Mouse (Mus musculus): ENCODE measurements around the gene Rapgef4.

The Rapgef4 gene

DNA sequence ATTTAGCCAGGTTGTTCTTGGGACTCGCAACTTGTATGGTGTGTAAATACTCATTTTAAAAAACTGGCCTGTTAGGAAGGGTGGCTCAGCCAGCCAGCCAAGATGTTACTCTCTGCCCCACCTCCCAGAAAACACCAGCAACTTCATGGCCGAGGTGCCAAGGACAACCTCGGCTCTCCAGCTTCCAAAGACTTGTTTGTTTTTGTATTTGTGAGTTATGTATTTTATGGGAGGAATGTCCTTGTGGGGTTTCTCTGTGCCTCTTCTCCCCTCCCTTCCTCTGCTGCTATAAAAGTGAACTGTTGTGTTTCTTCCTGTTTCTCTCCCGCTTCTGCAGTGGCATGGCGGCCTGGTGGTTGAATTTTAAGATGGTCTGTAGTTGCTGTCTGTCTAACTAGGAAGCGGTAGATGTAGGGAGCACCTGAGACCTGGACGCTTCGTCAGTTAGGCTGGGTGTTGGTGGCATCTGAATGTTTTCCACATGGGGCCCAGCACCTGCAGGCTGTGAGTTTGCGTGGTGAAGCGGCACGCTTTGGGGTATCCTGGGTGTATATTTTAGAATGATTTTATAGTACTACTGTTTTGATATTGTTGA lies 164.3 kb downstream of the Rapgef4 start:
- peak; percentile 11 for DNase-seq (ENCODE audit: low read depth, low spot score)
- H3K27me3 ChIP-seq (ENCODE audit: control insufficient read depth, insufficient read depth, low read length, poor library complexity, severe bottlenecking): no peaks in the 10 kb centered on the region
- no peaks in the 10 kb centered on the region for H3K36me3 ChIP-seq (ENCODE audit: control insufficient read depth, insufficient read depth, low read length, poor library complexity, severe bottlenecking)

DNA sequence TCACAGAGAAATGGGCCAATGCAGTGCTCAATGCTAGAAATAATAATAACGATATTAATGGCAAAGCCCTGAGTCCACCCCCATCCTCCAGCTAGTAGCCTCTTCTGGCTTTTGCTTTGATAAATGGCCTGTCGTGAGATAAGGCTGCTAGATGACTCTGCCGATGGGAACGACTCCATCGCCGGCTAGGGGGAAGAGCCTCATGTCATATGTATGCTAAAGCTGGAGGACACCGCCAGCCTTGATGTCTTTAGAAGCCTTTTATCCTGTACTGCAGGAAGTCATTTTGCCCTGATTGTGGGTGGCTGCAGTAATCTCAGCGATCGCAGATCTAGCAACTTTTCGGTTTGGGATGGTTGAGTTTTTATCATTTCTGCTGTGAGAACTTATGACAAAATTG lies 165.0 kb downstream of the Rapgef4 start:
- Histone ChIP-seq H3K36me3 (ENCODE audit: control insufficient read depth, insufficient read depth, low read length, poor library complexity, severe bottlenecking) (no peaks in the 10 kb centered on the region), H3K27me3 (ENCODE audit: control insufficient read depth, insufficient read depth, low read length, poor library complexity, severe bottlenecking) (no peaks in the 10 kb centered on the region)
- DNase-seq (ENCODE audit: low read depth, low spot score): no peak

- H3K27me3 ChIP-seq (ENCODE audit: control insufficient read depth, insufficient read depth, low read length, poor library complexity, severe bottlenecking): no peaks in the 10 kb centered on the region
- DNase-seq (ENCODE audit: low read depth, low spot score): no peak
- no peaks in the 10 kb centered on the region for H3K36me3 ChIP-seq (ENCODE audit: control insufficient read depth, insufficient read depth, low read length, poor library complexity, severe bottlenecking)
Observed at GRCm38 (mm10) chr2:72147246-72147645, 166.2 kb downstream of the Rapgef4 start.

- Histone ChIP-seq H3K27me3 (ENCODE audit: control insufficient read depth, insufficient read depth, low read length, poor library complexity, severe bottlenecking) (no peaks in the 10 kb centered on the region), H3K36me3 (ENCODE audit: control insufficient read depth, insufficient read depth, low read length, poor library complexity, severe bottlenecking) (no peaks in the 10 kb centered on the region)
- no peak for DNase-seq (ENCODE audit: low read depth, low spot score)
Observed at GRCm38 (mm10) chr2:72147695-72148094, 166.7 kb downstream of the Rapgef4 start.

- Histone ChIP-seq H3K36me3 (ENCODE audit: control insufficient read depth, insufficient read depth, low read length, poor library complexity, severe bottlenecking) (no peaks in the 10 kb centered on the region), H3K27me3 (ENCODE audit: control insufficient read depth, insufficient read depth, low read length, poor library complexity, severe bottlenecking) (no peaks in the 10 kb centered on the region)
- no peak for DNase-seq (ENCODE audit: low read depth, low spot score)
Observed at GRCm38 (mm10) chr2:72148647-72149046, 167.6 kb downstream of the Rapgef4 start.

DNA sequence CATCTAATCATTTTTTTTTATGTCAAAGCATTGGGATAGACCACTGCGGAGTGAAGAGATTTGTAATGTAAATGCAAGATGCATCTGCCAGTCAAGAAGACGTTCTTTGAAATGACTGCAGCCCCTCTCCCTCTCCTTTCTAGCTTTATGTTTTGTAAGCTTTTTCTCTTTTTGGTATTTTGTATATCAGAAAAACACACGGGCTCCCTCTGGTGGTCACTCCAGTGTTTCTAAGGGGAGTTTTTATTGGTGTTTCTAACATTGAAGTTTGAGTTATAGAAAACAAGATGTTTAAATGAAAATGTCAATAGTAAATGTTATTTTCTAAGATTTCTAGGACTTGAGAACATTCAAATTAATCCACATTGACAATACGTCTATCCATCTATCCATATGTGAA lies 168.0 kb downstream of the Rapgef4 start:
- H3K36me3 ChIP-seq (ENCODE audit: control insufficient read depth, insufficient read depth, low read length, poor library complexity, severe bottlenecking): no peaks in the 10 kb centered on the region
- DNase-seq (ENCODE audit: low read depth, low spot score): peak; percentile 78
- no peaks in the 10 kb centered on the region for H3K27me3 ChIP-seq (ENCODE audit: control insufficient read depth, insufficient read depth, low read length, poor library complexity, severe bottlenecking)

DNA sequence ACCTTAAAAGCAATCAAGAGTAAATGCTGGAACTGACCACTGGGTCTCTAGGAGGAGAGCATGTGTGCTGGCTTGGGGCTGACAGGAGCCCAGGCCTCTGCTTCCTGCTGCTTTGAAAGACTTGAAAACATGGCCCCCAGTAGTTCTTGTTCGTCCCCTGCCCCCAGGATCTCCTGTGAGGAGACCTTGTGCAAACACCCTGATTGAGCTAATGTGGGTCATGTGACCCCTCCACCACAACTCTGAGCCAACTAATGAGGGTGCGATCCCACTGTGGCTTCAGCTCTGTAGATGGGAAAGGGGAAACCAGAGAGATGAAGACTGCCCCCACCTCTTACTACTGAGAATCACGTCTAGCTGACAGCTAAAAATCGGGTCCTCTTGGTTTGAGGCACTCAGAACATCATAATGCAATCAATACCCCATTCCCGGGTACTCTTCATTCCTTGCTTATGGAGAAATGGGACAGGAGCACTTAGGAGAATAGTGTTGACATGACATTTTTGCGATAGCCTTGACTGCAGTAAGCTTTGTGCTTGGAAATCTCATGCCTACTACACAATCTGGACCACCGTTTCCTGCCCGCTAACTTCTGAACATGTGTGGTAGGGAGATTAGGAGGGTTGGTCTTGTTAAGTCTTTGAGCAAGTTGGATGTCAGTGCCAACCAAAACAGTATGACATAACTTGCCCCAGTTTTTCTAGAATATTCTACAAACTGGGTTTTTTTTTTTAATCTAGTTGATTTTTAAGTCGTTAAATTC lies 170.9 kb downstream of the Rapgef4 start:
- Histone ChIP-seq H3K36me3 (ENCODE audit: control insufficient read depth, insufficient read depth, low read length, poor library complexity, severe bottlenecking) (0 out of 2 replicates have a peak, but pooled peaks cover 2% of the 10 kb centered on the region), H3K27me3 (ENCODE audit: control insufficient read depth, insufficient read depth, low read length, poor library complexity, severe bottlenecking) (no peaks in the 10 kb centered on the region)
- no peak for DNase-seq (ENCODE audit: low read depth, low spot score)

- Histone ChIP-seq H3K36me3 (ENCODE audit: control insufficient read depth, insufficient read depth, low read length, poor library complexity, severe bottlenecking) (0 out of 2 replicates have a peak, but pooled peaks cover 2% of the 10 kb centered on the region), H3K27me3 (ENCODE audit: control insufficient read depth, insufficient read depth, low read length, poor library complexity, severe bottlenecking) (no peaks in the 10 kb centered on the region)
- DNase-seq (ENCODE audit: low read depth, low spot score): no peak
Observed at GRCm38 (mm10) chr2:72152746-72153145, 171.7 kb downstream of the Rapgef4 start.

GRCm38 (mm10) chr2:72153851-72154250 lies 172.8 kb downstream of the Rapgef4 start:
- DNase-seq (ENCODE audit: low read depth, low spot score): no peak
- H3K27me3 ChIP-seq (ENCODE audit: control insufficient read depth, insufficient read depth, low read length, poor library complexity, severe bottlenecking): no peaks in the 10 kb centered on the region
- H3K36me3 ChIP-seq (ENCODE audit: control insufficient read depth, insufficient read depth, low read length, poor library complexity, severe bottlenecking): 0 out of 2 replicates have a peak, but pooled peaks cover 2% of the 10 kb centered on the region

DNA sequence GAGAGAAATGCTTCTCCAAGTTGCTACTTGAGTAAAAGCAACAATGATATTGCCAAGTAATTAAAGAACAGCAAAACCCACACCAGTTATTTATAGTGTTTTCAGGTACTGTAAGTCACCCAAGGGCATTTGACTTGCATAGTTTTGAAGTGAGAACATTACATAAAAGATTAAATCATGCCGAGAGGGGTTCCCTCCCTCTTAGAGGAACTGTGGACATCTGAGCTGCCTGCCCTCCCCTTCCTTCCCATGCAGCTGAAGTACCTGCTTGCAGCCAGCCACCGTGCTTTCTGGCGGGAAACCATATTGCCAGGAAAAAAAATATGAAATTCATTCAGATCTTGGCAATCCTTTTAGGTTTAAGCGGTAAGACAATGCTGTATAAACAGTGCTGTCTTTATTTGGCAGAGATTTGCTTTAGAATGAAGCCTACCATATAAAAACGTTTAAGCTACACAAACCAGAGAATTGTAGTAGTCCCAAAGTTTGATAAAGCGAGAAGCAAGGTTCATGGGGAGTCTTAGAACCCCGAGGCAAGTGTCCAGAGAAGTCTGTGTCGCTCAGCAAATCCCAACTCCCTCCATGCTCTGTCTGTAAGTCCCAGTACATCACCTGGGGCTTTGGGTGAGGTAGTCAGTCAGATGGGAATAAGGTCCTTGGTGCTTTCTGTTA lies 174.2 kb downstream of the Rapgef4 start:
- Histone ChIP-seq H3K27me3 (ENCODE audit: control insufficient read depth, insufficient read depth, low read length, poor library complexity, severe bottlenecking) (no peaks in the 10 kb centered on the region), H3K36me3 (ENCODE audit: control insufficient read depth, insufficient read depth, low read length, poor library complexity, severe bottlenecking) (0 out of 2 replicates have a peak, but pooled peaks cover 2% of the 10 kb centered on the region)
- no peak for DNase-seq (ENCODE audit: low read depth, low spot score)

DNA sequence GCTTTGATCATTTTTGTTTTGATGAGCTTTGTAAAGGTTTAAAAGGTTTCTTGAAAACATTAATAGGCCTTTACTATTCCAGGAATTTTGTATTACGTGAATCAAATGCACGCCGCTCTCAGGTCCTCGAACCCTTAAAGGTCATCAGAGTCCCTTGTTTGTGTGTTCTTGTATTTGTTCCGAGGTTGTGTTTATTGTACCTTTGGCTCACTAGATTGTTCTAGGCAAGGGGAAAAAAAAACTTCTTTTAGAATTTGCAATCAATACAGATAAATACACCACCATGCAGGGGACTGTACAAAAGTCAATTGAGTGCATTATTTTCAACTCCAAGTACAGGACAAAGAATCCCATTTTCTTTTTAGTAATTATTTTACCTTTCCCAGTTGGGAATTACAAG lies 175.4 kb downstream of the Rapgef4 start:
- 0 out of 2 replicates have a peak, but pooled peaks cover 2% of the 10 kb centered on the region for H3K36me3 ChIP-seq (ENCODE audit: control insufficient read depth, insufficient read depth, low read length, poor library complexity, severe bottlenecking)

DNA sequence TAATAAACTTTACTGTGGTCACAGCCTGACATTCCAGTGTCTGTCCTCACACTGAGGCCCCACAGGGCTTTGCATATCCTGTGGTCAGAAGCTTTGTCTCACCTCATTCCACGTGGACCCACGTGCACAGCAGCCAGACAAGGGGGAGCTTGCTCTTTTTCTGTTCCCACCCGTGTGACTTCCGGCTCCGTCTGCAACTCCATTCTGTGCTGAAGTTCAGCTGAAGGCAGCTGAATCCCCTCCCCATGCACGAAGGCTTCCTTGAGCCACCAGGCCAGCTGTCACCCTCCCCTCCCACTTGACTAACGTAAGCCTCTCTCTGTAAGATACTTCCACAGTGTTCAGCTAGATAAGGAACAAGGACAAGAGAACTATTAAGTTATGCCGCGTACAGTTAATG lies 176.5 kb downstream of the Rapgef4 start:
- no peaks in the 10 kb centered on the region for H3K27me3 ChIP-seq (ENCODE audit: control insufficient read depth, insufficient read depth, low read length, poor library complexity, severe bottlenecking)
- peak; percentile 10 for DNase-seq (ENCODE audit: low read depth, low spot score)
- H3K36me3 ChIP-seq (ENCODE audit: control insufficient read depth, insufficient read depth, low read length, poor library complexity, severe bottlenecking): 0 out of 2 replicates have a peak, but pooled peaks cover 2% of the 10 kb centered on the region

More for the DNA sequence above, 175.4 kb downstream of the Rapgef4 start:
- no peak for DNase-seq (ENCODE audit: low read depth, low spot score)
- H3K27me3 ChIP-seq (ENCODE audit: control insufficient read depth, insufficient read depth, low read length, poor library complexity, severe bottlenecking): no peaks in the 10 kb centered on the region

GRCm38 (mm10) chr2:72158045-72158444 lies 177.0 kb downstream of the Rapgef4 start:
- DNase-seq (ENCODE audit: low read depth, low spot score): no peak
- Histone ChIP-seq H3K36me3 (ENCODE audit: control insufficient read depth, insufficient read depth, low read length, poor library complexity, severe bottlenecking) (0 out of 2 replicates have a peak, but pooled peaks cover 2% of the 10 kb centered on the region), H3K27me3 (ENCODE audit: control insufficient read depth, insufficient read depth, low read length, poor library complexity, severe bottlenecking) (no peaks in the 10 kb centered on the region)

DNA sequence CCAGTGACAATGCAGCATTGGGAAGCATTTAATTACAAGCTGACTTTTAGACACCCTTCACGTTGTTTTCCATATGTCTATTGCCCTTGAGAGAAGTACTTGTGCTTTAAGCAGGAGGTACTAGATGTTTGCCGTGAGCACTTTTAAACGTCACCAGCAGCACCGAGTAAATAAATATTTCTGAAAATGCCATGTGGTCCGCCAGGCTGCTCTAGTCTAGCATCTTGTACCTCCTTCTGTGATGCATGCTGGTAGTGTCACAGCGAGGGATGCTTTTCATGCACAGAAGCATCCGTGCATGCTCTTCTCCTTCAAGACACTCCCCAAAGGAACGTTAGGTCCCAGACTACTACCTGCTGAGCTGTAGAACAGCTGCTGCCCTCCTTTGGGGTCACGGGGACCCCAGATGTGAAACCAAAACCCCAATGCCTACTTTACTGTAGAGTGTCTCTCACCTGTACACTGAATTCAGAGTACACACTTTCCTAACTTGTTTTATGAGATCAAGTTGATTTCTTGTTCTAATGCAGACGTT lies 177.7 kb downstream of the Rapgef4 start:
- no peak for DNase-seq (ENCODE audit: low read depth, low spot score)
- Histone ChIP-seq H3K27me3 (ENCODE audit: control insufficient read depth, insufficient read depth, low read length, poor library complexity, severe bottlenecking) (no peaks in the 10 kb centered on the region), H3K36me3 (ENCODE audit: control insufficient read depth, insufficient read depth, low read length, poor library complexity, severe bottlenecking) (0 out of 2 replicates have a peak, but pooled peaks cover 2% of the 10 kb centered on the region)

DNA sequence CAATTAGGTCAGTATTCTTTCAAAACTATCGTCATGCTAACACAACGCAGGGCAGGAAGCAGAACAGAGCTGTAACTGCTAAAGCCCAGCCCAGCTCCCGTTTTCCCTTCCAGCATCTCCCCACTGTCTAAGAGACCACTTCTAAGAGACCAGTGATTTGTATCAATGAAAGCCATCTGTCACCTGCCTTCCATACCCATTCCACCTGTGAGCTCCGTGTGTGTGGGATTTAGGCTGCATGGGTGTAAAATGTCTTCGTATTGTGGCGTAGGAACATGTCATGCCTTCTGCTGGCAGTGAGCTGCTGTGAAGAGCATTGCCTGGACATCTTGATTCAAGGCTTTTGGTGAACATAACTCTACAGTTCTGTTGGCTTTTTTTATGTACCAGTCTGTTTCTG lies 178.2 kb downstream of the Rapgef4 start:
- no peak for DNase-seq (ENCODE audit: low read depth, low spot score)
- no peaks in the 10 kb centered on the region for H3K27me3 ChIP-seq (ENCODE audit: control insufficient read depth, insufficient read depth, low read length, poor library complexity, severe bottlenecking)
- H3K36me3 ChIP-seq (ENCODE audit: control insufficient read depth, insufficient read depth, low read length, poor library complexity, severe bottlenecking): 0 out of 2 replicates have a peak, but pooled peaks cover 2% of the 10 kb centered on the region

Measured in splenic B cell, adult 2 months (primary cell).